Mouse (Mus musculus): Measurements from ENCODE around the gene Ttll6. TPM values are rescaled to one million over a fixed set of nuclear protein-coding genes. Genes with fewer than 3 reads are reported as not detected.

Gene Ttll6
- polyA plus RNA-seq, 1 experiment from 2014 or later, result 0.06 TPM

DNA sequence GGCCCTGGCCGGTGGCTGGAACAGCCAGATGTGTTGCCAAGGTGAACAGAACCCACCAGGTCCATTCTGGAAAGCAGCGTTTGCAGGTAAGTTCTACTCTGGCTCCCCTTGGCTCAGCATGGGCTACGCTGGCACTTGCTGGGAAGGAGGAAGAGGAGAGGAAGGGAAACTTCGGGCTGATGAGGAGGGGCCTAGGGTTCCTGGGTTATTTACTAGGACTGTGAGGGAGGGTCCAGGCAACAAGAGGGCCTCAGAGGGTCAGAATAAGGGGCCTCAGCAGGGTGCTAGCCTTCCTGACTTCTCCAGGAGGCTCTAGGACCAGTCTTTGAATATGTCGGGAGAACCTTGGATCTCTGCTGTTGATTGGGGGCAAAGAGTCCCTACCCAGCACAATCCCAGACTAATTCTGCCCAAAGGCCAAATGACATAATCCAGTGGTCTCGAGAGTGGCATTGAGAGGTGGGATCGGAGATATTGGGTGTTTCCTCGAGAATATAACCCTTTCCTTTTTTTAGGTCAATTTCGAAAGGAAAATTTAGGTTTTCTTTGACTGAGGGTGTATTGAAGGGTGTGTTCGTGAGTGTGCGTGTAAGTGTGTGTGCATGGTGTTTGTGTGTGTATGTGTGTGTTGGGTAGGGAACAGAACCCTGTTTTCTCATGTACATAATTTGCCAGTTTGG, 61.5 kb downstream of the Ttll6 start:
- Histone ChIP-seq H3K9me3 (replicated peaks; ENCODE audit: control insufficient read depth, low read length) (no peaks in the 10 kb centered on the region), H3K36me3 (ENCODE audit: control insufficient read depth, insufficient read depth, low read length) (no peaks in the 10 kb centered on the region), H3K4me3 (ENCODE audit: low read depth, low read length) (no peak overlapping the region), H3K9ac (ENCODE audit: low read length) (no peak overlapping the region), H3K4me1 (ENCODE audit: control insufficient read depth, insufficient read depth, low read length) (no peaks in the 10 kb centered on the region), H3K27ac (ENCODE audit: low read depth, low read length) (no peak overlapping the region), H3K4me2 (ENCODE audit: low read length) (no peak overlapping the region), H3K27me3 (replicated peaks; ENCODE audit: control insufficient read depth, insufficient read depth, low read length) (peaks cover 100% of the 10 kb centered on the region)
- ATAC-seq, result no peak
- WGBS, result 10% methylated on average over 11 of the region's 11 CpGs
- no peak for DNase-seq (ENCODE audit: low spot score)

DNA sequence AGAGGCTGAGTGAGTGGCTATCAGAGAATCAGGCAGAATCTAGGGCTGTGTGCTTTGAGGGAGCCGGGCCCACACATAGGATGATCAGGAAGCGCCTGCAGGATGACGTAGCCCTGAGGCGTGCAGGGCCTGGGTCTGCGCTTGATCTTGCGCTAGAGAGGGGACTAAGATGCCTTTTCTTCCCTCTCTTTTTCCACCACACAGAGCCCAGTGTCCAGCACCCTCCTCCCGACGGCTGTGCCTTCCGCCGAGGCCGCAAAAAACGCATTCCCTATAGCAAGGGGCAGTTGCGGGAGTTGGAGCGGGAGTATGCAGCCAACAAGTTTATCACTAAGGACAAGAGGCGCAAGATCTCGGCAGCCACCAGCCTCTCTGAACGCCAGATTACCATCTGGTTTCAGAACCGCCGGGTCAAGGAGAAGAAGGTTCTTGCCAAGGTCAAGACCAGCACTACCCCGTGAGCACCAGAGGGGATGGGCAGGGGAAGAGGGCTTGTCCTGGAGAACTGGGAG, 62.2 kb downstream of the Ttll6 start:
- Histone ChIP-seq H3K4me1 (ENCODE audit: control insufficient read depth, insufficient read depth, low read length) (no peaks in the 10 kb centered on the region), H3K36me3 (ENCODE audit: control insufficient read depth, insufficient read depth, low read length) (no peaks in the 10 kb centered on the region), H3K4me3 (ENCODE audit: low read depth, low read length) (no peak overlapping the region), H3K4me2 (ENCODE audit: low read length) (no peak overlapping the region), H3K27me3 (replicated peaks; ENCODE audit: control insufficient read depth, insufficient read depth, low read length) (peaks cover 100% of the 10 kb centered on the region), H3K9ac (ENCODE audit: low read length) (no peak overlapping the region), H3K9me3 (replicated peaks; ENCODE audit: control insufficient read depth, low read length) (no peaks in the 10 kb centered on the region), H3K27ac (ENCODE audit: low read depth, low read length) (no peak overlapping the region)
- WGBS, result 1% methylated on average over 20 of the region's 20 CpGs
- DNase-seq (ENCODE audit: low spot score), result no peak
- ATAC-seq, result no peak

DNA sequence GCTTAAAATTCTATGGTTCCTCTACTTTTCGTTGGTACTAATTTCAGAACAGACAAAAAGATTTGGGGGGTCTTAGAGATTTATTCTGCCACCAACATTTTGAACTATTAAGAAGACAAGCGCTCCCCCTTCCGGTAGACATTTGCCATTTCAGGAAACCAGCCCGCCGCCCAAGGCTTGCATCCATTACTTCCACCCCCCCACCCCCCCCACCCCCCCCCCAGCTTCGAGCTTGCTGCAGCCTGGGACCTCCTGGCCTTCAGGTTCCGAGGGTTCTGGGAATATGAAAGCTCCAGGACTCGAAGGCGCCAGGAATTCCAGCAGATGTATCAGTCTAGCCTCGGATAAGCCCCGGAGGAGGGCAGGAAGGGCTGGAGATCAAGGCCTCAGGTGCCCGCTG, 65.1 kb downstream of the Ttll6 start:
- H3K36me3 ChIP-seq (ENCODE audit: control insufficient read depth, insufficient read depth, low read length), result no peaks in the 10 kb centered on the region
- peaks cover 99% of the 10 kb centered on the region for H3K27me3 ChIP-seq (replicated peaks; ENCODE audit: control insufficient read depth, insufficient read depth, low read length)
- no peak overlapping the region for H3K27ac ChIP-seq (ENCODE audit: low read depth, low read length)
- ATAC-seq (no peak), DNase-seq (ENCODE audit: low spot score) (peak; percentile 66)
- H3K4me1 ChIP-seq (ENCODE audit: control insufficient read depth, insufficient read depth, low read length), result no peaks in the 10 kb centered on the region
- no peak overlapping the region for H3K4me3 ChIP-seq (ENCODE audit: low read depth, low read length)
- H3K4me2 ChIP-seq (ENCODE audit: low read length), result no peak overlapping the region
- no peak overlapping the region for H3K9ac ChIP-seq (ENCODE audit: low read length)
- 1% methylated on average over 12 of the region's 12 CpGs for WGBS
- no peaks in the 10 kb centered on the region for H3K9me3 ChIP-seq (replicated peaks; ENCODE audit: control insufficient read depth, low read length)

DNA sequence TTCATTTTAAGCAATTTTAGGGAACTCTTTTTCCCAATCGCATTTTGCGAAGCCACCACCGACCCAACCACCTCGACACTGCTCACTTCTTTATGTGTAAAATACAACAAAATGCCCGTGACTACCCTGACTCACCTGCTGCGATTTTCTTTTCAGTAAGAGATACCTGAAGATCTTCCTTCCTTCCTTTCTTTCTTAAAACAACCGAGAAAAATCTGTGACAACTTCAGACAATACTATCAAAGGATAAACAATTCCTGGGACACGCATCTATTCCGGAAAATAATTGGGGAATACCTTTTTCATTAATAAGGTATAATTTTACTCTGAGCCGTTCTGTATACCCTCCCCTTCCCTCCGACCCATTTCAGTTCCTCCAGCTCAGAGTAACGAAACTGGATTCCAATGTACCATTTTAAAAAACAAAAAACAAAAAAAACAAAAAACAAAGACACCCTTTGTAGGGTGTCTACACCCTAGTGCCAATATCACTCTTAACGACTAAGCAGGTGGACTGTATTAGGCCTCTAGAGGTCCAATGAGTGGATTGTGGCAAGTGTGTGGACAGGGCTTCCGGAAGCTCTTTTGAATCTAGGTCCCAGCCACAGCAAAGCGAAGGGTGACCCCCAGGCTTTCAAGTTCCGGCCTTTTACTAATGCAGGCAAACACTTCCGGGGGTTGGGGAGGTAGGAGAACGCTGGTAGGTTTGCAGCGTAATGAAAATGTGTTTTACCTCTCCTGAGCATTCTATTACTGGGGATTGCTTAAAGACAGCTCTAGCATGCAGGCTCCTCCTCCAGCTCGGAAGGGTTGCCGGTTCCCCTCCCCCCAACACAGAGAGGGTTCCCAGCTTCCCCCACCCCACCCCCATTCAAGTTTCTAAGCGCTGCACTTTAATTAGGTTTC, 65.8 kb downstream of the Ttll6 start:
- Histone ChIP-seq H3K27me3 (replicated peaks; ENCODE audit: control insufficient read depth, insufficient read depth, low read length) (peaks cover 99% of the 10 kb centered on the region), H3K36me3 (ENCODE audit: control insufficient read depth, insufficient read depth, low read length) (no peaks in the 10 kb centered on the region), H3K9ac (ENCODE audit: low read length) (no peak overlapping the region), H3K27ac (ENCODE audit: low read depth, low read length) (no peak overlapping the region), H3K9me3 (replicated peaks; ENCODE audit: control insufficient read depth, low read length) (no peaks in the 10 kb centered on the region), H3K4me2 (ENCODE audit: low read length) (no peak overlapping the region), H3K4me3 (ENCODE audit: low read depth, low read length) (no peak overlapping the region), H3K4me1 (ENCODE audit: control insufficient read depth, insufficient read depth, low read length) (no peaks in the 10 kb centered on the region)
- WGBS, result 1% methylated on average over 22 of the region's 22 CpGs
- no peak for DNase-seq (ENCODE audit: low spot score)
- ATAC-seq, result no peak

DNA sequence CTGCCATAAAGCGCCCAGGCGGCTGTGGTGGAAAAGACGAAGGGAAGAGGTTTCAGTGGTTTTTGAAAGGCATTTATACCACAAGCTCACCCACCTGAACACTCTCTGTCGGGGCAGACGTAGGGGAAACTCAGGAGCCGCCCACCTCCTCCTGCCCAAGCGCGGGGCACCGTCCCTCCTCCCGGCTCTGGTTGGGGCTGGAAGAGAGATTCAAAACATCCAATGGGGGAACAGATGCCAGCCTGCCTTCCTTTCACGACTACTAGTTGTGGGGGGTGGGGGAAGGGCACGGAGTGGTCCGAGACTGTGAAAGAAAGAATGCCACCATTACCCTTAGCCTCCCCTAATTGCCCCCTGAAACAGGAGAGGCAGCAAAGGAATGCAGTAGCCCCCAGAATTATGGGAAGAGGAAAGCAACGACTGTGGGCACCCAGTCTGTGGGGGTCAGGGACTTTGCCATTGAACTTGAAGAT, 66.6 kb downstream of the Ttll6 start:
- Histone ChIP-seq H3K27me3 (replicated peaks; ENCODE audit: control insufficient read depth, insufficient read depth, low read length) (peaks cover 98% of the 10 kb centered on the region), H3K4me1 (ENCODE audit: control insufficient read depth, insufficient read depth, low read length) (no peaks in the 10 kb centered on the region), H3K9me3 (replicated peaks; ENCODE audit: control insufficient read depth, low read length) (no peaks in the 10 kb centered on the region), H3K27ac (ENCODE audit: low read depth, low read length) (no peak overlapping the region), H3K9ac (ENCODE audit: low read length) (no peak overlapping the region), H3K4me3 (ENCODE audit: low read depth, low read length) (no peak overlapping the region), H3K36me3 (ENCODE audit: control insufficient read depth, insufficient read depth, low read length) (no peaks in the 10 kb centered on the region), H3K4me2 (ENCODE audit: low read length) (no peak overlapping the region)
- DNase-seq (ENCODE audit: low spot score), result no peak
- no peak for ATAC-seq
- WGBS, result 1% methylated on average over 14 of the region's 14 CpGs

DNA sequence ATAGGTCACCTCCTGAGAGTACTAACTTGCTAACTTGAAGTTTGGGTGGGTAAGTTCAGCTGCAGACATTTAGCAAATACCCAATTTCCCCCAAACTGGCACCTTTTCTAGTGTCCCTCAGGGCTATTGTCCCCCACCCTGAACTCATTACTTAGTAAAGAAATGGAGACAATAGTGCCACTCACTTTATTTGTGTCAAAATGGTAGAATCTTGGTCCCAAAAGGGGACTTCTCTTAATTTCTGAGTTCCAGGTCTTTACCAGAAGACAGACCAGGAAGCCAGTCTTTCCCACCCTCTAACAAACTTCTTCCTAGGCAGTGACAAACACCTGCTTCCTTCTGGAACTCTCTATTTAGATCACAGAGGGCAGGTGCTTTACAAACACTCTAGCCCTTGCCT, 68.2 kb downstream of the Ttll6 start:
- Histone ChIP-seq H3K27ac (ENCODE audit: low read depth, low read length) (no peak overlapping the region), H3K4me3 (ENCODE audit: low read depth, low read length) (no peak overlapping the region), H3K36me3 (ENCODE audit: control insufficient read depth, insufficient read depth, low read length) (no peaks in the 10 kb centered on the region), H3K9ac (ENCODE audit: low read length) (no peak overlapping the region), H3K4me1 (ENCODE audit: control insufficient read depth, insufficient read depth, low read length) (no peaks in the 10 kb centered on the region), H3K9me3 (replicated peaks; ENCODE audit: control insufficient read depth, low read length) (no peaks in the 10 kb centered on the region), H3K4me2 (ENCODE audit: low read length) (no peak overlapping the region), H3K27me3 (replicated peaks; ENCODE audit: control insufficient read depth, insufficient read depth, low read length) (peaks cover 97% of the 10 kb centered on the region)
- ATAC-seq, result no peak
- no peak for DNase-seq (ENCODE audit: low spot score)

DNA sequence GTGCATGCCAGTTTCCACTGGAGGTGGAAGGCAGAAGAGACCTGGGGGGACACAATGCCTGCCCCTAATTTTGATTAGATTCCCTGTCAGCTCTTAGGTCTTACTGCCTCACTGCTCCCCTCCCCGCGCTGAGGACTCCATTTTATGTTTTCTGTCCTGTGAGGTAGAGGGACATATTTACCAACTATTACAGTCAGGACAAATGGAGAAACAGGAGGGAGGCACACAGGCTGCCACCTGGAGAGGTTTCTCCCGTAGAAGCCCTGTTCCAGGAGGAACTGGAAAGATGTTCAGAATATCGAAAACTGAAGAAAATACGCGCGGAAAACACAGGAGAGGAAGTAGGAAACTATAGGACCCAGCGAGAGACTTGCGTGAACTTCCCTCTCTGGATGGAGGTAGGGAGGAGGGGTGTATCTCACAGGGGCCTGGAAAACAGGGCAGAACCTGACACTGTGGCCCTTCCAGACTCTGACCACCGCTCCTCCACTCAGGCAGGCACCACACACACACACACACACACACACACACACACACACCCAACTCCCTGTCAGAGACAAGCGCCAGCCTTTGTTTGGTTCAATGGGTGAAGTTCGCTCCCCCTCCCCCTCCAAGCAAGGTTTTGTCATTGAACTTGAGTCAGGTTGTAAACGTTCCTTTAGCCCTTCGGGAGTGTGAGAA, 69.0 kb downstream of the Ttll6 start:
- H3K4me1 ChIP-seq (ENCODE audit: control insufficient read depth, insufficient read depth, low read length), result no peaks in the 10 kb centered on the region
- WGBS, result 4% methylated on average over 14 of the region's 14 CpGs
- H3K4me3 ChIP-seq (ENCODE audit: low read depth, low read length), result no peak overlapping the region
- no peak overlapping the region for H3K27ac ChIP-seq (ENCODE audit: low read depth, low read length)
- H3K9ac ChIP-seq (ENCODE audit: low read length), result no peak overlapping the region
- ATAC-seq (no peak), DNase-seq (ENCODE audit: low spot score) (no peak)
- no peak overlapping the region for H3K4me2 ChIP-seq (ENCODE audit: low read length)
- H3K27me3 ChIP-seq (replicated peaks; ENCODE audit: control insufficient read depth, insufficient read depth, low read length), result peaks cover 97% of the 10 kb centered on the region
- H3K36me3 ChIP-seq (ENCODE audit: control insufficient read depth, insufficient read depth, low read length), result no peaks in the 10 kb centered on the region
- no peaks in the 10 kb centered on the region for H3K9me3 ChIP-seq (replicated peaks; ENCODE audit: control insufficient read depth, low read length)

DNA sequence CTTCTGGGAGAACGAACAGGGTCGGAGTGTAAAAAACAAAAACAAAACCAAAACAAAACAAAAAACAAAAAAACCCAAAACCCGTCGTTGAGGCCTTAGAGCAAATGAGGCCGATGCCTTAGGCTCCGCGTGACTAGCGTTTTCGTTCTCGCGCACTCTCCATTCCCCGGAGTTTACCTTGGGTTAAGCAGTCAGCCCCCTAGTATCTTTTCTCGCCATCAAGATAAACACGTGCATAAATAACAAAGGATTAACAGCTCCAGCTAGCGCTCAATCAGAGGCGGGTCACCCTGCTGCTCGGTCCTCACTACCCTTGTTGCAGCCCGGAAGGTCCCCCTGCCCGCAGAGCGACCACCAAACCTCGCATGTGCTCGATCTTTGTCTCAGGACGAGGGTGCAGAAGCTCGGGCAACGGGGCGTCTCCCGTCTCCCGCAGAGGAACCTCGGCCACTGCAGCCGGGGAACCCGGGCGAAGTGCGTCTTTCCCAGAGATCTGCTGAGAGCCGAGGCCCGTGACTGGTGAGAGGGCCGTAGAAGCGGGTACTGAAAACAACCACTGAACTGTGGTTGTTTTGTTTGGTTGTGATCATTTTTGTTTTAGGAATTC, 69.7 kb downstream of the Ttll6 start:
- no peaks in the 10 kb centered on the region for H3K36me3 ChIP-seq (ENCODE audit: control insufficient read depth, insufficient read depth, low read length)
- no peak overlapping the region for H3K4me3 ChIP-seq (ENCODE audit: low read depth, low read length)
- no peak overlapping the region for H3K9ac ChIP-seq (ENCODE audit: low read length)
- under 1% methylated on average over 37 of the region's 37 CpGs for WGBS
- no peak overlapping the region for H3K27ac ChIP-seq (ENCODE audit: low read depth, low read length)
- peaks cover 97% of the 10 kb centered on the region for H3K27me3 ChIP-seq (replicated peaks; ENCODE audit: control insufficient read depth, insufficient read depth, low read length)
- H3K4me2 ChIP-seq (ENCODE audit: low read length), result no peak overlapping the region
- no peak for ATAC-seq
- H3K9me3 ChIP-seq (replicated peaks; ENCODE audit: control insufficient read depth, low read length), result no peaks in the 10 kb centered on the region
- no peaks in the 10 kb centered on the region for H3K4me1 ChIP-seq (ENCODE audit: control insufficient read depth, insufficient read depth, low read length)
- no peak for DNase-seq (ENCODE audit: low spot score)

Data from forebrain, embryonic 14.5 days (tissue).